Mouse (Mus musculus) lung, postnatal 0 days (tissue): ENCODE measurements around the gene Zfp53.

ENCODE experiments used
- CTCF ChIP-seq: IDR thresholded peaks from 2 replicates; pipeline ENCODE4 v1.5.1; 2016; ENCODE audit warnings: antibody characterized with exemption, mild to moderate bottlenecking
- EP300 ChIP-seq: IDR thresholded peaks from 2 replicates; pipeline ENCODE4 v1.6.1; 2016; ENCODE audit warnings: antibody characterized with exemption, mild to moderate bottlenecking, control low read depth

- TF ChIP-seq EP300, result peak; percentile 41; the same call in 1 of the 2 replicates
- peak; percentile 88 for TF ChIP-seq CTCF
Observed at GRCm38 (mm10) chr17:21534460-21535095, 45.8 kb downstream of the Zfp53 start.
